Mouse (Mus musculus) liver, embryonic 11.5 days (tissue): ENCODE results near the gene Fto. TPM values are rescaled to one million over a fixed set of nuclear protein-coding genes. Genes with fewer than 3 reads are reported as not detected.

Source experiments
- ATAC-seq: fragments of 200-750 bp; cut with Nextera tagmentation; replicated peaks from 2 replicates; pipeline ENCODE4 v1.8.0; 2017; ENCODE audit warnings: moderate number of reproducible peaks, mild to moderate bottlenecking, moderate TSS enrichment, moderate library complexity; ENCODE audit not compliant: low FRiP score
- DNase-seq: peaks from one replicate; pipeline ENCODE4 v3.0.0-alpha.2; 2017; ENCODE audit warnings: low spot score
- H3K27ac ChIP-seq: fragments of 300-500 bp; sonication (generic); 2 replicates; pipeline ENCODE4 v1.5.1; 2014; ENCODE audit warnings: mild to moderate bottlenecking, low read depth, low read length, control low read depth
- H3K27me3 ChIP-seq: fragments of 300-500 bp; sonication (generic); replicated peaks from 2 replicates; pipeline ENCODE4 v1.6.1; 2014; ENCODE audit warnings: low read length, mixed read lengths; ENCODE audit not compliant: control insufficient read depth, insufficient read depth
- H3K36me3 ChIP-seq: fragments of 300-500 bp; sonication (generic); 2 replicates; pipeline ENCODE4 v1.6.1; 2014; ENCODE audit warnings: mild to moderate bottlenecking, low read length, moderate library complexity, mixed read lengths; ENCODE audit not compliant: control insufficient read depth, insufficient read depth
- H3K4me1 ChIP-seq: fragments of 300-500 bp; sonication (generic); replicated peaks from 2 replicates; pipeline ENCODE4 v1.6.1; 2014; ENCODE audit warnings: low read length, mixed read lengths; ENCODE audit not compliant: control insufficient read depth, insufficient read depth
- H3K4me2 ChIP-seq: fragments of 300-500 bp; sonication (generic); 2 replicates; pipeline ENCODE4 v1.6.1; 2014; ENCODE audit warnings: mild to moderate bottlenecking, control low read depth, moderate library complexity
- H3K4me3 ChIP-seq: fragments of 300-500 bp; sonication (generic); 2 replicates; pipeline ENCODE4 v1.5.1; 2014; ENCODE audit warnings: low read depth, low read length, control low read depth
- H3K9ac ChIP-seq: fragments of 300-500 bp; sonication (generic); 2 replicates; pipeline ENCODE4 v1.6.1; 2014; ENCODE audit warnings: low read depth, low read length, control low read depth
- H3K9me3 ChIP-seq: fragments of 300-500 bp; sonication (generic); 2 replicates; pipeline ENCODE4 v1.6.1; 2016; ENCODE audit warnings: low read length, inconsistent platforms, mixed read lengths; ENCODE audit not compliant: control insufficient read depth
- WGBS: fragments of 180-500 bp; shearing (Covaris S2); extraction: QIAGEN DNeasy Blood & Tissue Kit; methylation state at CpG from one replicate; pipeline ENCODE4 v1.1.7; 2014; 5-methylcytosine and 5-hydroxymethylcytosine counted together
- polyA plus RNA-seq: library from polyadenylated mRNA; unstranded; fragments of >200 nt; fragmentation: Nextera tagmentation; extraction: Ambion mirVana; gene quantifications from 2 replicates; pipeline ENCODE4 v1.2.1, GENCODE M21; 2014

The Fto gene
- polyA plus RNA-seq, 1 experiment from 2014 or later = 56.1 TPM

DNA sequence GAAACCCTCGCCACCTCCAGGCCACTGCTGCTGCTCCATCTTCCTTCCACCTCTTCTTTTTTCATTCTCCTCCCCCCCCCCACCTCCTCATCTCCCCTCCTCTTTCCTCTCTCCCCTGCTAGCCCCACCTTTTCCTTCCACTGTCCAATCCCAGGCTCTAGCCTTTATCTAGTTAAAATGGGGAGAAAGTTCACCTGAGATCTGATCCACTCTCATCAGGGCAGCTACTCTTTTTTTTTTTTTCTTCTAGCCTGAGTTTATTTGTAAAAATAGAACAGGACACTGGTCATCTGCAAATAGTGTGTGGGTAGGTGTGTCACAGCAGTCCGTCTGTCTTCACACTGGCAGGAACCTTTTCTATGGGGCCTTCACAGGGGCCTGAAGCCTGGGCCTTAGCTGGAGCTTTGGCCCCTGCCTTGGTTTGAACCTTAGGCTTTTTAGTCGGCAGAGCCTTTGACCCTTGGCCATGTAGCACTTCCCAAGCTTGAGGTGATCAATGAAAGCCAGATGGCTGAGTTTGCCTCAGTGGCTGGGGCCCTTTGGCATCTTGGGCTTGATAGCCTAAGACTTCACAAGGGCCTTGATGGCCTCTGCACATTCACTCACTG, 117.1 kb downstream of the Fto start:
- no peak overlapping the region for H3K27ac ChIP-seq
- DNase-seq (no peak), ATAC-seq (no peak)
- no peak overlapping the region for H3K9ac ChIP-seq
- WGBS = 89% methylated on average over 3 of the region's 3 CpGs
- no peaks in the 10 kb centered on the region for H3K9me3 ChIP-seq
- no peak overlapping the region for H3K4me2 ChIP-seq
- H3K4me1 ChIP-seq = 0 out of 2 replicates have a peak, but pooled peaks cover under 1% of the 10 kb centered on the region
- H3K27me3 ChIP-seq = no peaks in the 10 kb centered on the region
- no peaks in the 10 kb centered on the region for H3K36me3 ChIP-seq
- no peak overlapping the region for H3K4me3 ChIP-seq

DNA sequence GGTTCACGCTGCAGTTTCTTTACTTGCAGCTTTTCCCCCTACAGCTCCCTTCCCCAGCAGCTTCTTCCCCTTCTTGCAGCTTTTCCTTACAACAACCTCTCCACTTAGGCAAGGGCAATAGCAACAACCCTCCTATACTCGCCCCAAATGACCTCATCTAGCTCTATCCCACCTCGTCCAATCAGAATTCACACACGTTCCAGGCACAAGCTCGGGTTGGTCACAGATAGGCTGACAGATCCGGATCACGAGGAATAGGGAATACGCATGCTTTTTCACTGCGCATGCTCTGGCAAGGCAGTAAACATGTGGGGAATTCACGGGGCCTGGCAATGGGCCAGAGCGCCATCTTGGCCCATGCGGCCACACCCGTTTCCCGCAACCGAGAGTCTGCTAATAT, 122.7 kb downstream of the Fto start:
- no peak overlapping the region for H3K4me3 ChIP-seq
- H3K27me3 ChIP-seq = no peaks in the 10 kb centered on the region
- H3K9ac ChIP-seq = no peak overlapping the region
- no peaks in the 10 kb centered on the region; the same call in 1 of the 2 replicates for H3K36me3 ChIP-seq
- no peaks in the 10 kb centered on the region for H3K4me1 ChIP-seq
- no peak overlapping the region for H3K4me2 ChIP-seq
- 95% methylated on average over 15 of the region's 15 CpGs for WGBS
- H3K9me3 ChIP-seq = no peaks in the 10 kb centered on the region
- H3K27ac ChIP-seq = no peak overlapping the region
- no peak for ATAC-seq
- DNase-seq = no peak

DNA sequence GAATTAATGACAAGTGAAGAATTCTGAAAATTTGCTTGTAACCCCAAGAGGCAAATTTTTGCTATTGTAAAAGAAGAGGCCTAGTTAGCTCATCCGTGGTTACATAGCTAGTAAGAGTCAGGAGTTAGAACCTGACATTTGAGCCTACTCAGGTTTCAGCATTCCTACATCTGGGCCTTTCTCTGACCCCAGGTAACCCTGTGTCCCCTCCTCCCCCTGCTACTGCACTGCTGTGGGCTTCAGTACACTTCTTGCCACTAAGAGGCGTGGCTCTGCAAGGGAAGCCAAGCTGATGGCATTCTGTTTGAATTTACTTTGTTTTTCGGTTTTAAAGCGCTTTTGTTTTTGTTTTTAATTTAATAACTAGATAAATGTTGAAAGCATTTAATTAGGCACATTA, 130.6 kb downstream of the Fto start:
- no peaks in the 10 kb centered on the region; the same call in 1 of the 2 replicates for H3K4me1 ChIP-seq
- WGBS = 58% methylated on average over 4 of the region's 4 CpGs
- H3K4me3 ChIP-seq = no peak overlapping the region
- no peaks in the 10 kb centered on the region for H3K27me3 ChIP-seq
- no peaks in the 10 kb centered on the region for H3K9me3 ChIP-seq
- H3K27ac ChIP-seq = no peak overlapping the region
- H3K36me3 ChIP-seq = no peaks in the 10 kb centered on the region
- H3K4me2 ChIP-seq = no peak overlapping the region
- DNase-seq = no peak
- no peak for ATAC-seq
- H3K9ac ChIP-seq = no peak overlapping the region

DNA sequence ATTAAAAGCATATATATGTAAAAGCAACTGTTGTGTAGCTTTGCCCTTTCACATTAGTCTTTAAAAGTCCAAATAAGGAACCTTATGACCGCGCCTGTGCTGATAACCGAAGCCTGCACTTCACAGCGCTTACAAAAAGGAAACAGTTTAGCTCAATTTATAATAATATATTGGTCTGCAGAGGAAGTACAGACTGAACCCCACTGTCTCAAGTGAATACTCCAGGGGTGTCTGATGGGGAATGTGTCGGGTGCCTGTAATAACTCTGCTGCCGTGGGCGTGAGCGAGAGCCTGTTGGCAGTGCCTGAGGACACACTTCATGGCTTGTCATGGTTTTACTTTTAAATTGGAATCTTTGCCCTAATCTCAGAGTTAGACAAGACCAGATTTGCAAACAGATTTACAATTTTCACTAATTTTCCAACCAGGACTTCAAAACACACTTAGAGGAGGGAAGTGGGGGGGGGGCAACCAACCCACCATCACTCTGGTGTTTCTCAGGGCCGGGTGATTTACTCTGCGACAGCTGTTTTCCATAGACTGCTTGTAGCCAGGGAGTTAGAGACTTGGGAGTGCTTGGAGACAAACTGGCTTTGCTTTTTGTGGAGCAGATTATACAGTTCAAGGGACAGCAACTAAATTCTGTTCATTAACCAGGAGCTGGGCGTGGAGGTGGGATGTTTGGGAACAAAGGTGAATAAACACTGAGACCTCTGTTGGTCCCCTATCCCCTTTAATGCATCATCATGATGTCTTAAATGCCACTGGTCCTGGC, 131.5 kb downstream of the Fto start:
- ATAC-seq = no peak

DNA sequence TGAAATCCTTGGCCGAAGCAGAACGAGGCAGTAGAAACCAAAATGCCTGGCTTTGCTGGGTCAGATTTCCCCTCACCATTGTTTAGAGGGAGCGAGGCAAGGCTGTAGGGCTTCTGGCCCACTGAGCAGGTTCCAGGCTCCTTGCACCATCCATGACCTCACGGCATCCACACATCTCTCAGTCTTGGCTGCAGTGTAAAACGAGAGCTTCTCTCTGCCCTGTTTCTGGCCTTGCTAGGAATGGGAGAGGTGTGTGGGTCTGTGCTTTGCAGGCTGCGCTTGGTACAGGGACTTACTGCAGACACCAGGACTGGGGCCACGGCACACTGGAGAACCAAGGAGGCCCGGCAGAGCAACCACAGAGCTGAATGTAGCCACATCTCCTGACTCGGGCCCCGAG, 132.2 kb downstream of the Fto start:
- Histone ChIP-seq H3K27ac (no peak overlapping the region), H3K4me2 (no peak overlapping the region), H3K9me3 (no peaks in the 10 kb centered on the region), H3K27me3 (no peaks in the 10 kb centered on the region), H3K4me3 (no peak overlapping the region), H3K9ac (no peak overlapping the region), H3K4me1 (no peaks in the 10 kb centered on the region; the same call in 1 of the 2 replicates), H3K36me3 (no peaks in the 10 kb centered on the region)
- WGBS = 85% methylated on average over 10 of the region's 10 CpGs
- ATAC-seq = no peak
- no peak for DNase-seq

More for the DNA sequence above, 131.5 kb downstream of the Fto start:
- H3K36me3 ChIP-seq = no peaks in the 10 kb centered on the region
- H3K27me3 ChIP-seq = no peaks in the 10 kb centered on the region
- no peak overlapping the region for H3K4me2 ChIP-seq
- no peak overlapping the region for H3K27ac ChIP-seq
- no peaks in the 10 kb centered on the region; the same call in 1 of the 2 replicates for H3K4me1 ChIP-seq
- no peaks in the 10 kb centered on the region for H3K9me3 ChIP-seq
- no peak overlapping the region for H3K4me3 ChIP-seq
- H3K9ac ChIP-seq = no peak overlapping the region
- DNase-seq = no peak
- WGBS = 80% methylated on average over 11 of the region's 11 CpGs

DNA sequence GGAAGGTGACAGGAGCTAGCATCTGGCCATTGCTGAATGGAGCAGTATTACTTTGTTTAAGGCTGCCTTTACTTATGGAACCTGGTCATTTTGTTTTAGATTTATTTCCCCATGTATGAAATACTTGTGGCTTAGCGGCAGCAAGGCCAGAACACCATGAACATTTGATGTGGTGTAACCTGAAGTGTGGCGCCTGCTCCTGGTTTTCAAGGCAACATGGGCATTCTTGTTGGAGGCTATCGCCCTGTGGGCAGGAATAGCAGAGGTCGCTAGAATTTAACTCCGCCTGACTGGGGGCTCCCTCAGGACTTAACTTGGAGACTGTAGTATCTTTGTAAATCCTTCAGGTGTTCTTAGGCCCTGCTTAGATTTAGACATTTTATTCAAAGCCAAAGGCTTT, 132.7 kb downstream of the Fto start:
- H3K9ac ChIP-seq = no peak overlapping the region
- no peaks in the 10 kb centered on the region; the same call in 1 of the 2 replicates for H3K4me1 ChIP-seq
- no peak overlapping the region for H3K4me2 ChIP-seq
- 88% methylated on average over 5 of the region's 5 CpGs for WGBS
- no peaks in the 10 kb centered on the region for H3K36me3 ChIP-seq
- DNase-seq (no peak), ATAC-seq (no peak)
- H3K4me3 ChIP-seq = no peak overlapping the region
- no peaks in the 10 kb centered on the region for H3K27me3 ChIP-seq
- H3K9me3 ChIP-seq = no peaks in the 10 kb centered on the region
- no peak overlapping the region for H3K27ac ChIP-seq

DNA sequence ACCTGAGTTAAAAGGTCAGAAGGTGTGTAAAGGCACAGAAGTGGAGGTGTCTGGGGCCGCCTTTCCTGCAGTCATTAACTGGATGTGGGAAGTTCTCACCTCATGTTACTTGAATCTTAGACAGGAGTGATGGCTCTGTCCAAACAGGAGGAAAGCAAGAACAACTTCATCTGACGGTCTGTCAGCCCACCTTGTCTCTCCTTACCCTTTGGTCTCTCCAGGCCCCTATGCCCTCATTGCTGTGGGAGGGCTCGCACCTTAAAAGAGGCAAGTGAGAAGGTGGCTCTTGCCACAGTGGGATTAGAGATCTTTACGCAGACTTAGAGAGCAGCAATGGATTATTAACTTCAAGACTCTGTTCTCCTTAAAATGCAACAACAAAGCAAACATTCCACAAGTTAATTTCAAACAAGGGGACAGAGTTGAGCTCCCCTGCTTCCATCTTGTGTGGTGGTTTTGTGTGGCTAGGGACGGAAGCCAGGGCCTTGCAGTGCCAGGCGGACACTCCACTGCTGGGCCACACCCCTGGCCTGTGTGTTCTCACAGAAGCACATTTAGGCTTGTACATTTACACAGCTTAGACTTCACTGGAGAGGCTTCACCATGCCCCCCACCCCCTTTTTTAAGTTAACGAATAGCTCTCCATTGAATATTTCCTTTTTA, 135.5 kb downstream of the Fto start:
- Histone ChIP-seq H3K27ac (no peak overlapping the region), H3K4me2 (no peak overlapping the region), H3K9me3 (no peaks in the 10 kb centered on the region), H3K4me3 (no peak overlapping the region), H3K36me3 (no peaks in the 10 kb centered on the region), H3K9ac (no peak overlapping the region), H3K4me1 (no peaks in the 10 kb centered on the region; the same call in 1 of the 2 replicates), H3K27me3 (no peaks in the 10 kb centered on the region)
- ATAC-seq (no peak), DNase-seq (no peak)
- 86% methylated on average over 7 of the region's 7 CpGs for WGBS

DNA sequence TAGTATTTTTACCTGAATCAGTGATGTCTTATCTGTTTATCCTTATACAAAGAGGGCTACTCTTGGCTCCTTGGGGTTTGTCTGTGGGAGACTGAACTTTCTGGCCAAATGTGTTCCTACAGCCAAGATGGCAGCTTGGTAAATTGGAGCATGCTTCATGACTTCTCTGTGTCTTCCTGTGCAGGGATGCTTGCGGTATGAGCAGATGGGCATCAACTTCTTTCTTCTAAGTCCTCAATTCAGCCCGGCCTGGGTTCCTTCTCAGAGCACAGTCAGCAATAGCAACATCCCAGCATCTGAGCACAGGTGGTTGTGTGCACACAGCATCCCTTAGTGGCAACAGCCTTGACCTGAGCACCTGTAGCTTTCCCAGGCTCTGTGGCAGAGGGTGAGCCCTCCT, 141.6 kb downstream of the Fto start:
- no peak overlapping the region for H3K4me2 ChIP-seq
- H3K36me3 ChIP-seq = no peaks in the 10 kb centered on the region
- no peak overlapping the region for H3K27ac ChIP-seq
- no peak for DNase-seq
- ATAC-seq = no peak
- 87% methylated on average over 2 of the region's 2 CpGs for WGBS
- H3K4me1 ChIP-seq = no peaks in the 10 kb centered on the region
- H3K9ac ChIP-seq = no peak overlapping the region
- H3K9me3 ChIP-seq = no peaks in the 10 kb centered on the region
- no peaks in the 10 kb centered on the region for H3K27me3 ChIP-seq
- H3K4me3 ChIP-seq = no peak overlapping the region
